Mouse (Mus musculus) embryonic facial prominence, embryonic 12.5 days (tissue): ENCODE measurements at regions not wholly inside any gene's neighbourhood (a gene's known extent, or its start where the extent isn't known, plus 50 kb on each side); places are given as distances from the start of the nearest gene placed in this dataset.

Experiments used
- ATAC-seq: fragments of 200-750 bp; cut with Nextera tagmentation; 2 replicates; pipeline ENCODE4 v1.8.0; 2017; ENCODE audit not compliant: insufficient number of reproducible peaks, insufficient read depth, low FRiP score, low TSS enrichment
- H3K27ac ChIP-seq: fragments of 300-500 bp; sonication (generic); 2 replicates; pipeline ENCODE4 v1.5.1; 2016; ENCODE audit warnings: mild to moderate bottlenecking
- H3K27me3 ChIP-seq: fragments of 300-500 bp; sonication (generic); 2 replicates; pipeline ENCODE4 v1.6.1; 2016; ENCODE audit warnings: mild to moderate bottlenecking, moderate library complexity
- H3K36me3 ChIP-seq: fragments of 300-500 bp; sonication (generic); 2 replicates; pipeline ENCODE4 v1.6.1; 2016; ENCODE audit warnings: mild to moderate bottlenecking
- H3K4me1 ChIP-seq: fragments of 300-500 bp; sonication (generic); 2 replicates; pipeline ENCODE4 v1.6.1; 2016
- H3K4me2 ChIP-seq: fragments of 300-500 bp; sonication (generic); replicated peaks from 2 replicates; pipeline ENCODE4 v1.6.1; 2016; ENCODE audit warnings: mild to moderate bottlenecking, moderate library complexity
- H3K4me3 ChIP-seq: fragments of 300-500 bp; sonication (generic); 2 replicates; pipeline ENCODE4 v1.5.1; 2016; ENCODE audit warnings: mild to moderate bottlenecking
- H3K9ac ChIP-seq: fragments of 300-500 bp; sonication (generic); 2 replicates; pipeline ENCODE4 v1.6.1; 2016; ENCODE audit warnings: mild to moderate bottlenecking, moderate library complexity
- H3K9me3 ChIP-seq: fragments of 300-500 bp; sonication (generic); 2 replicates; pipeline ENCODE4 v1.6.1; 2016; ENCODE audit warnings: mild to moderate bottlenecking, moderate library complexity
- WGBS: fragments of 180-500 bp; shearing (Covaris S2); methylation state at CpG from one replicate; pipeline ENCODE4 v1.1.7; 2016; 5-methylcytosine and 5-hydroxymethylcytosine counted together

- no peaks in the 10 kb centered on the region for H3K4me1 ChIP-seq
- H3K4me2 ChIP-seq: peak overlapping the region; percentile 33
- no peaks in the 10 kb centered on the region for H3K9me3 ChIP-seq
- H3K9ac ChIP-seq: no peak overlapping the region
- 0 out of 2 replicates have a peak overlapping the region, but pooled peaks have one; percentile 10 for H3K4me3 ChIP-seq
- ATAC-seq: 0 out of 2 replicates have a peak, but pooled peaks have one; percentile 64
- H3K27ac ChIP-seq: no peak overlapping the region
- WGBS: 45% methylated on average over 12 of the region's 12 CpGs
- H3K27me3 ChIP-seq: no peaks in the 10 kb centered on the region
- H3K36me3 ChIP-seq: no peaks in the 10 kb centered on the region
Measured at GRCm38 (mm10) chr1:33271437-33272145, 398.0 kb downstream of the Prim2 start.

DNA sequence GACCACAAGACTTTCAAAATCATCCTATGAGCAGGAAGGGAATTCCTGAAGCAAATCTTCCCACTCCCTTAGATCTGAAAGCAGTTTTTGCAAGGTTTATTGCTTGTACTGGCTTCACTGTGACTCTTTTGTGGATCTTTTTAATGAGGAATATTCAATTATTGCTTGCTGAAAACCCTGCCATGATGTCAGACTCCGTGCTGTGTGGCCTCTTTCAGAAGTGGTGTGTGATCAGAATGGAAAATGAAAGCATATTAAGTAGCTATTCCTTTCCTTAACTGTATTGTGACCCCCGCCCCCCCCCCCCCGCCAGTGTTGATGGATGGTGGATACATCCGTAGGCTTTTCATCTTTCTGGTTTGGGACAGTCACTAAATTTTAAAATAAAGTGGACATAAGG is 400.4 kb downstream of the Prim2 start:
- Histone ChIP-seq H3K4me3 (no peak overlapping the region), H3K4me2 (no peak overlapping the region), H3K9me3 (no peaks in the 10 kb centered on the region), H3K27me3 (no peaks in the 10 kb centered on the region), H3K4me1 (no peaks in the 10 kb centered on the region), H3K36me3 (no peaks in the 10 kb centered on the region), H3K9ac (no peak overlapping the region), H3K27ac (no peak overlapping the region)
- WGBS: 83% methylated on average over 4 of the region's 4 CpGs
- no peak for ATAC-seq

GRCm38 (mm10) chr1:33265731-33266415 is 403.7 kb downstream of the Prim2 start:
- 82% methylated on average over 5 of the region's 5 CpGs for WGBS
- Histone ChIP-seq H3K36me3 (no peaks in the 10 kb centered on the region), H3K9me3 (no peaks in the 10 kb centered on the region), H3K4me3 (no peak overlapping the region), H3K9ac (no peak overlapping the region), H3K4me1 (no peaks in the 10 kb centered on the region), H3K27me3 (no peaks in the 10 kb centered on the region), H3K4me2 (no peak overlapping the region), H3K27ac (no peak overlapping the region)
- ATAC-seq: no peak

GRCm38 (mm10) chr1:33249474-33249873 is 420.1 kb downstream of the Prim2 start:
- H3K27ac ChIP-seq: no peak overlapping the region
- 86% methylated on average over 5 of the region's 5 CpGs for WGBS

GRCm38 (mm10) chr1:33247076-33247475 is 422.5 kb downstream of the Prim2 start:
- H3K4me1 ChIP-seq: peaks cover 4% of the 10 kb centered on the region; the same call in 1 of the 2 replicates
- WGBS: 81% methylated on average over 6 of the region's 6 CpGs
- H3K27ac ChIP-seq: no peak overlapping the region
- no peak for ATAC-seq
- H3K36me3 ChIP-seq: no peaks in the 10 kb centered on the region
- H3K4me3 ChIP-seq: no peak overlapping the region
- H3K9ac ChIP-seq: no peak overlapping the region
- H3K27me3 ChIP-seq: no peaks in the 10 kb centered on the region
- H3K9me3 ChIP-seq: no peaks in the 10 kb centered on the region
- H3K4me2 ChIP-seq: no peak overlapping the region

More at GRCm38 (mm10) chr1:33249474-33249873, 420.1 kb downstream of the Prim2 start:
- no peak overlapping the region for H3K4me2 ChIP-seq
- no peak overlapping the region for H3K4me3 ChIP-seq
- H3K9ac ChIP-seq: no peak overlapping the region
- H3K9me3 ChIP-seq: no peaks in the 10 kb centered on the region
- no peaks in the 10 kb centered on the region for H3K36me3 ChIP-seq
- no peaks in the 10 kb centered on the region for H3K27me3 ChIP-seq
- H3K4me1 ChIP-seq: peaks cover 4% of the 10 kb centered on the region; the same call in 1 of the 2 replicates
- no peak for ATAC-seq

GRCm38 (mm10) chr1:33245186-33245585 is 424.4 kb downstream of the Prim2 start:
- ATAC-seq: no peak
- Histone ChIP-seq H3K4me1 (peaks cover 4% of the 10 kb centered on the region; the same call in 1 of the 2 replicates), H3K4me2 (no peak overlapping the region), H3K9me3 (no peaks in the 10 kb centered on the region), H3K27ac (no peak overlapping the region), H3K27me3 (no peaks in the 10 kb centered on the region), H3K4me3 (no peak overlapping the region), H3K36me3 (no peaks in the 10 kb centered on the region), H3K9ac (no peak overlapping the region)
- WGBS: 37% methylated on average over 4 of the region's 4 CpGs

GRCm38 (mm10) chr1:33244691-33245090 is 424.9 kb downstream of the Prim2 start:
- WGBS: 73% methylated on average over 8 of the region's 8 CpGs
- Histone ChIP-seq H3K27me3 (no peaks in the 10 kb centered on the region), H3K4me2 (no peak overlapping the region), H3K9ac (no peak overlapping the region), H3K27ac (no peak overlapping the region), H3K9me3 (no peaks in the 10 kb centered on the region), H3K4me1 (peaks cover 4% of the 10 kb centered on the region; the same call in 1 of the 2 replicates), H3K36me3 (no peaks in the 10 kb centered on the region), H3K4me3 (no peak overlapping the region)
- no peak for ATAC-seq

GRCm38 (mm10) chr1:33222997-33223396 is 446.6 kb downstream of the Prim2 start:
- 82% methylated on average over 6 of the region's 6 CpGs for WGBS

DNA sequence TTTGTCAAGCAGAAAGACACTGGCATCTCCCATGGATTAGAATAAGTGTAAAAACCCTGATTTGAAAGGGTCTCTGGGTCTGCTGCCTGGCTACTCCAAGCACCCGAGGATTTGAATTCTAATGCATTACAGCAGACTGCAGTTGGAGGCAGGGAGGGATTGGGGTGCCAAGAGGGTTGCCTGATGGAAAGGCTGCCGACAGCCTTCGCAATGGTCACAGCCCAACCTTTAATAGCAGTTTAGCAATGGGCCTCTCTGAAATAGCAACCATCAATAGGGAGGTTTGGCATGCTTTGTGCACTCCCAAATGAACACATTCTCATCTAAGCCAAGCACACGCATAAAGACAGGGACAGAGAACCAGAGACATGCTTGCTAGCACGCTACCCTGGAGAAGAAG is 454.8 kb downstream of the Prim2 start:
- Histone ChIP-seq H3K27me3 (no peaks in the 10 kb centered on the region), H3K4me1 (no peaks in the 10 kb centered on the region), H3K9me3 (no peaks in the 10 kb centered on the region), H3K4me3 (no peak overlapping the region), H3K27ac (no peak overlapping the region), H3K9ac (no peak overlapping the region), H3K36me3 (no peaks in the 10 kb centered on the region), H3K4me2 (no peak overlapping the region)
- ATAC-seq: no peak
- 78% methylated on average over 5 of the region's 5 CpGs for WGBS

More at GRCm38 (mm10) chr1:33222997-33223396, 446.6 kb downstream of the Prim2 start:
- H3K9ac ChIP-seq: no peak overlapping the region
- H3K36me3 ChIP-seq: no peaks in the 10 kb centered on the region
- no peak for ATAC-seq
- H3K27me3 ChIP-seq: no peaks in the 10 kb centered on the region
- no peak overlapping the region for H3K27ac ChIP-seq
- H3K4me1 ChIP-seq: no peaks in the 10 kb centered on the region
- H3K4me3 ChIP-seq: no peak overlapping the region
- H3K9me3 ChIP-seq: no peaks in the 10 kb centered on the region
- H3K4me2 ChIP-seq: no peak overlapping the region

GRCm38 (mm10) chr1:33214394-33214793 is 455.2 kb downstream of the Prim2 start:
- H3K4me3 ChIP-seq: no peak overlapping the region
- H3K4me1 ChIP-seq: no peaks in the 10 kb centered on the region
- no peak overlapping the region for H3K9ac ChIP-seq
- no peak for ATAC-seq
- H3K36me3 ChIP-seq: no peaks in the 10 kb centered on the region
- H3K27me3 ChIP-seq: no peaks in the 10 kb centered on the region
- no peak overlapping the region for H3K27ac ChIP-seq
- 83% methylated on average over 1 of the region's 1 CpGs for WGBS
- H3K4me2 ChIP-seq: no peak overlapping the region
- H3K9me3 ChIP-seq: no peaks in the 10 kb centered on the region

DNA sequence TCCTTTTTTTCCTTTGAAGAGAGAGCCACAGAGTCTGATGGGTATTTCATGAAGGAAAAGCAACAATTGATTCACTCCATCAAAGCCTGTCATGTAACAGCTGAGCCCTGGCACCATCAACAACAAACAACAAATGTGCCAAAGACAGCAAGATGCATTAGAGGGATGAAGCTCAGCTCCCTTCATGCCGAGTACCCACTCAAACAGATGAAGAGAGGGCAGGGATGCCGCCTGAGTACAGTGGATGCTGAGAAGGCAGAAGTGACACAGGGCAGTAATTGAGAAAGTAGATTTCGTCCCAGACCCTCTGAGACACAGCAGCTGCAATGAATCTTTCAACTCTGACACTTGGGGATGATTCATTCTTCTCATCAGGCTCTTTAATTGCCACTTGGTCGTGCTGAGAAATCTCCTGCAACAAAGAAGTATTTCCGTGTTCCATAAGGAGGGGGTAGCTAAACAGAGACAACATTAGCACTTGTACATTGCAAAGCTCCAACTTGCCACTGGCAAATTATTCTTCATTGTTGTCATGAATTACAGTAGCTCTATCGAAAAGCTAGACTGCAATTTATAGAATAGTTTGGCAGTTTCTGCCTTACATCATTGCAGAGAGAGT is 467.9 kb downstream of the Prim2 start:
- no peak overlapping the region for H3K9ac ChIP-seq
- WGBS: 63% methylated on average over 6 of the region's 6 CpGs
- no peak for ATAC-seq

GRCm38 (mm10) chr1:33195114-33195513 is 474.5 kb downstream of the Prim2 start:
- H3K4me3 ChIP-seq: no peak overlapping the region
- no peak for ATAC-seq
- no peak overlapping the region for H3K27ac ChIP-seq
- H3K4me1 ChIP-seq: no peaks in the 10 kb centered on the region
- H3K4me2 ChIP-seq: no peak overlapping the region
- no peaks in the 10 kb centered on the region for H3K36me3 ChIP-seq
- H3K9me3 ChIP-seq: no peaks in the 10 kb centered on the region
- no peaks in the 10 kb centered on the region for H3K27me3 ChIP-seq
- no peak overlapping the region for H3K9ac ChIP-seq
- WGBS: 78% methylated on average over 2 of the region's 2 CpGs

More for the DNA sequence above, 467.9 kb downstream of the Prim2 start:
- H3K9me3 ChIP-seq: no peaks in the 10 kb centered on the region
- no peak overlapping the region for H3K27ac ChIP-seq
- H3K4me3 ChIP-seq: no peak overlapping the region
- no peaks in the 10 kb centered on the region for H3K27me3 ChIP-seq
- H3K36me3 ChIP-seq: no peaks in the 10 kb centered on the region
- H3K4me2 ChIP-seq: no peak overlapping the region
- no peaks in the 10 kb centered on the region for H3K4me1 ChIP-seq
